Mouse (Mus musculus): ENCODE measurements around the gene Plekhm2.

DNA sequence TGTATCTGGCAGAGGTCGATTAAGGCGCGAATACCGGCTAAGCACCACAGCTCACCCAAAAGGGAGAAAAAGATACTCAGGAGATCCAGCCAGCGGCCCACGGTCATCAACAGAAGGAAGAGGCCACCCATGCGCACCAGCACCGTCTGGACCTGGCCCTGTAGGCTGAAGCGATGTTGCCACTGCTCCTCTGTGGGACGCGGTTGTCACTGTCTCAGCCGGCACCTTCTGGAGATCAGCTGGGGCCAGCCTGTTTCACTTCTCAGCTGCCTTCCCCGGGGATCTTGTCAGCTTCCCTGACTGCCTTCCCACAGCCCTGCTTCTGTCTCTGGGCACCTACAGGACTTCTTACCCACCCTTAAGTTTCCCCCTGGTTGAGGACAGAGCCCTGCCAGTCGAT, 49.8 kb downstream of the Plekhm2 start:
- TF ChIP-seq CTCF (IDR thresholded peaks at IDR 0.05; ENCODE audit: low read depth, low read length), result no peak
- TF ChIP-seq POLR2A (IDR thresholded peaks at IDR 0.05; ENCODE audit: insufficient read depth, low read length), result no peak
- TF ChIP-seq EP300 (IDR thresholded peaks at IDR 0.05; ENCODE audit: insufficient read depth, low read depth, low read length), result no peak

Measured in ES-Bruce4 (cell line).